Mouse (Mus musculus) liver, embryonic 13.5 days (tissue): ENCODE data around the gene Gm45213. TPM values are rescaled to one million over a fixed set of nuclear protein-coding genes. Genes with fewer than 3 reads are reported as not detected.

Source experiments
- ATAC-seq: fragments of 200-750 bp; cut with Nextera tagmentation; 2 replicates; pipeline ENCODE4 v1.8.0; 2017; ENCODE audit warnings: low read depth, mild to moderate bottlenecking, moderate number of reproducible peaks, moderate library complexity
- DNase-seq: peaks from one replicate; pipeline ENCODE4 v3.0.0; 2022
- H3K27ac ChIP-seq: fragments of 300-500 bp; sonication (generic); 2 replicates; pipeline ENCODE4 v1.5.1; 2015; ENCODE audit warnings: moderate library complexity, mild to moderate bottlenecking, inconsistent platforms
- H3K27me3 ChIP-seq: fragments of 300-500 bp; sonication (generic); 2 replicates; pipeline ENCODE4 v1.6.1; 2015; ENCODE audit warnings: mild to moderate bottlenecking, inconsistent platforms
- H3K36me3 ChIP-seq: fragments of 300-500 bp; sonication (generic); 2 replicates; pipeline ENCODE4 v1.6.1; 2015; ENCODE audit warnings: mild to moderate bottlenecking, inconsistent platforms
- H3K4me1 ChIP-seq: fragments of 300-500 bp; sonication (generic); replicated peaks from 2 replicates; pipeline ENCODE4 v1.6.1; 2015; ENCODE audit warnings: inconsistent platforms
- H3K4me2 ChIP-seq: fragments of 300-500 bp; sonication (generic); 2 replicates; pipeline ENCODE4 v1.6.1; 2015; ENCODE audit warnings: inconsistent platforms, mild to moderate bottlenecking, moderate library complexity
- H3K4me3 ChIP-seq: fragments of 300-500 bp; sonication (generic); replicated peaks from 2 replicates; pipeline ENCODE4 v1.5.1; 2015; ENCODE audit warnings: mild to moderate bottlenecking, inconsistent platforms
- H3K9ac ChIP-seq: fragments of 300-500 bp; sonication (generic); 2 replicates; pipeline ENCODE4 v1.6.1; 2015; ENCODE audit warnings: mild to moderate bottlenecking, inconsistent platforms
- H3K9me3 ChIP-seq: fragments of 300-500 bp; sonication (generic); replicated peaks from 2 replicates; pipeline ENCODE4 v1.6.1; 2016; ENCODE audit warnings: inconsistent platforms
- WGBS: fragments of 180-500 bp; shearing (Covaris S2); methylation state at CpG from one replicate; pipeline ENCODE4 v1.1.7; 2015; ENCODE audit not compliant: insufficient replicate concordance; 5-methylcytosine and 5-hydroxymethylcytosine counted together
- polyA plus RNA-seq: library from polyadenylated mRNA; unstranded; fragments of >200 nt; fragmentation: Nextera tagmentation; extraction: Ambion mirVana; gene quantifications from 2 replicates; pipeline ENCODE4 v1.2.1, GENCODE M21; 2015

The Gm45213 gene
- polyA plus RNA-seq: not detected in 2 replicates

DNA sequence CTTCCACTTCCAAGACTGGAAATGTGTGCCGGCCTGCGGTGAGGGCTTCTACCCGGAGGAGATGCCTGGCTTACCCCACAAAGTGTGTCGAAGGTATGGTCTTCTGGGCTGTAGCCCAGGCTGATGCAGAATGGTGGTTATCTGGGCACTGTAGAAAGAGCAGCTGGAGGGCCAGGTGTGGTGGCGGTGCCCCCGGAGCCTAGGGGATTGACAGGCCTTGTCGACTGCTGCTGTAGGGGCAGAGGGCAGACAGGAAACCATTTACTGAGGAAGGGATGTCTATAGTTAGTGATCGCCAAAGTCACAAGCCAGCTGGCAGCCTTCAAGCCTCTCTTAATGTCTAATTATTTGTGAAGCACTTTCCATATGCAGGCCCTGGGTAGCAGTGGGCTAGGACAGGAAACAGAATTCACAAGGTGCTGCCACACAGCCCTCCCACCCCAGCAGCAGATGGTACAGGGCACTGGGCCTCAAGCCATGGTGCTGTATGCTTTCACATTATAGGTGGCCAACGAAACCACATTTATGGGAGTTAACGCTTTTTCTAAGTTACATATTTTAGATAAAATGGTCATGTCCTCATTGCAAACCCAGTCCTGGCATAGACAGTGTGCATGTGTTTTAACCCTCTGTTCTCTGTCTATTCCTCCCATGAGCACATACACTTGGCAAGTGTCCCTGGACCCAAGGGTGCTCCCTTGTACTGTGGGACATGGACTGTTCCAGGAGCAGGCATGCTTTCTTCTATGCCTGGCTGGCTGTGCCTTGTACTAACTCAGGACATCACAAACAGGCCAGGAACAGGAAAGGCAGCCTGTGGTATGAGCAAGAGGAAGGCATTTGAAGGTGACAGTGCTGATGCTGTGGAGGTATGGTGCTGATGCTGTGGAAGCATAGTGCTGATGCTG, at the start of gene Gm45213:
Gene Gm45213, plus strand, starts transcription at position 51 of the 908 bp plus-strand sequence.
- DNase-seq: no peak
- Histone ChIP-seq H3K9me3 (no peaks in the 10 kb centered on the region), H3K27ac (no peak within 1 kb of the TSS), H3K4me1 (peaks cover 9% of the 10 kb centered on the region), H3K4me2 (no peak within 1 kb of the TSS), H3K9ac (no peak within 1 kb of the TSS), H3K36me3 (no peaks in the 10 kb centered on the region), H3K4me3 (no peak within 1 kb of the TSS), H3K27me3 (0 out of 2 replicates have a peak, but pooled peaks cover 4% of the 10 kb centered on the region)
- ATAC-seq: no peak
- WGBS: 70% methylated on average over 10 of the region's 10 CpGs

DNA sequence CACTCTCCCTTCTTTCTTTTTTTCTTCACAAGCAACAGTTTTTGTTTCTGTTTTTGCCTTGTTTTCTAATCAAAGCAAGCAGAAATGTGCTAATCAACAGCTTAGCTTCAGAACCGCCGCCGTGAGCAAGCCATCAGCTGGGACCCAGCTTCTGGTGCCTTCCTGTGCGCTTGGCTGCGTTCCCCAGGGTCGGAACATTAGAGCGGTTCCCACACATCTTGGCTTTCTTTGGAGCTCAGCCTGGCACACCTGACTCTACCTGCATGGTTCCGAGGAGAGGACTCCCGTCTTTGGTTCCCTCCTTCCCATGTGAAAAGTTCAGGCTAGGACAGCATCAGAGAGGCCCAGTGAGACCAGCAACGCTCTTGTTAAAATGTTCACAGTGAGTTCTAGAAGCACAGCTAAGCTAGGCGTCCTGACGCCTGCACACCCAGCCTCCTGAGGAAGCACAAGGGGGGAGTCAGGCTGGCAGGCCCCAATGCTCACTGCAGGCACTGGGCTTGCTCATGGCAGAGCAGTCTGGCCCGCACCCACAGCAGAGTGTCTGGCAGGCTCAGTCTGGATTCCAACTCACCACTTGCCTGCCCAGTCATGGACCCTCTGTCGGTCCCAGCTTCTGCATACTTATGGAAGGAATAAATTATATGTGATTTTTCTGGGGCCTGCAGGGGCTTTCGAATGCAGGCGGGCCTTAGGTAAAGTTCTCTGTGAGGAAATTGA, 42.2 kb upstream of the Gm45213 start:
- Histone ChIP-seq H3K9me3 (no peaks in the 10 kb centered on the region), H3K9ac (no peak overlapping the region), H3K27me3 (no peaks in the 10 kb centered on the region), H3K4me2 (no peak overlapping the region), H3K36me3 (no peaks in the 10 kb centered on the region), H3K4me1 (no peaks in the 10 kb centered on the region), H3K27ac (no peak overlapping the region), H3K4me3 (no peak overlapping the region)
- 78% methylated on average over 16 of the region's 16 CpGs for WGBS
- DNase-seq (no peak), ATAC-seq (no peak)

DNA sequence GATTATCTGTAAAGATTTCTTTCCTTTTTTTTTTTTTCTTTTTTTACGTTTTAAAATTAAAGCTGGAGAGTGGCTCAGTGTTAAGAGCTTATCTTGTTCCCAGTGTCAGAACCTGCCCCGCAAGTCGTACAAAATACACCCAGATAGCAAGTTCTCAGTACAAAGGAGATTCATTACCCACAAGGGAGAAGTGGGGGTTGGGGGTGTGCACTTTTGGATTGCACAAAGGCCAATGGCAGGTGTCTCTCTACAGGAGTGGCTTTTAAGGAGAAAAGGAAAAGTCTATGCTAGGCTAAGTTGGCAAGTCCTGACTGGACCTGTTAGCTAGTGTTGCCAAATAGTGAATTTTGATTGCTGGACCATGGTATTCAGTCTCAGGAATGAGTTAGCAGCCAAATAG, 41.6 kb upstream of the Gm45213 start:
- Histone ChIP-seq H3K4me1 (no peaks in the 10 kb centered on the region), H3K9ac (no peak overlapping the region), H3K4me2 (no peak overlapping the region), H3K4me3 (no peak overlapping the region), H3K9me3 (no peaks in the 10 kb centered on the region), H3K27ac (no peak overlapping the region), H3K27me3 (no peaks in the 10 kb centered on the region), H3K36me3 (no peaks in the 10 kb centered on the region)
- 55% methylated on average over 3 of the region's 3 CpGs for WGBS
- DNase-seq (no peak), ATAC-seq (no peak)

GRCm38 (mm10) chr7:66003447-66003846, 40.0 kb upstream of the Gm45213 start:
- H3K4me1 ChIP-seq: no peaks in the 10 kb centered on the region
- H3K4me3 ChIP-seq: no peak overlapping the region
- H3K27me3 ChIP-seq: no peaks in the 10 kb centered on the region
- no peak for DNase-seq
- no peak for ATAC-seq
- no peak overlapping the region for H3K4me2 ChIP-seq
- H3K36me3 ChIP-seq: no peaks in the 10 kb centered on the region
- H3K27ac ChIP-seq: no peak overlapping the region
- H3K9me3 ChIP-seq: no peaks in the 10 kb centered on the region
- WGBS: 59% methylated on average over 5 of the region's 5 CpGs
- H3K9ac ChIP-seq: no peak overlapping the region

DNA sequence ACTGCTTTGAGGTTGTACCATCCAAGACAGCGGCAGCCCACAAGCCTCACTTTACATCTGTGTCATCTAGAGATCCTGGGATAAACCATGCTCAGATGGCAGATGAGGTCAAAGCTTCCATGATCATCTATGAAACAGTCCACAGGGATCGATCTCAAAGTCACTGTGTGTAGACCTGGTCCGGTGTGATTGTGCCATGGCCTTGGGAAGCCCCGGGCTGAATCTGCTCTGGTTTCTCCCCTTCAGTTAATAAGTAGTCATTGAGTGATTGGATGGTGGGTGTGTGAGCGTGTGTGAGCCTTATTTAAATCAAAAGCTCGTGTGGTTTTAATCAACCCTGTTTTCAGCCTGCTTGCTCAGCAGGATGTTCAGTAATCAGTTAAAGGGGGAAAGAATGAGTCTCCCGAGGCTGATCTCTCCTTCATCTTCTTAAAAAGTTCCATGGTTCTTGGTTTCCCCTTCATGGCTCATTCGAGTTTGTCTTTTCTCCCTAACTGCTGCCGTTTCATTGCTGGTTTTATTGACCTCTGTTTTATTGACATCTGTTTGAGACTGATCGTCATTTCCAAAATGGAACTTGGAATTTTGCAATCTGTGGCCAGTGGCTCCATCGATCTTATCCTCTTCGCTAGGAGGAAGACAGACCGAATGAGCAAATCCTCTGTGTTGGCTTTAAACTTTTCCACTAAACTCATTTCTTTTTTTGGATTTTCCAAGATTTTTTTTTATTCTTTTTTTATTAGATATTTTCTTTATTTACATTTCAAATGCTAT, 39.4 kb upstream of the Gm45213 start:
- DNase-seq: no peak
- Histone ChIP-seq H3K4me3 (no peak overlapping the region), H3K9me3 (no peaks in the 10 kb centered on the region), H3K4me2 (no peak overlapping the region), H3K9ac (no peak overlapping the region), H3K4me1 (no peaks in the 10 kb centered on the region), H3K36me3 (no peaks in the 10 kb centered on the region), H3K27ac (no peak overlapping the region), H3K27me3 (no peaks in the 10 kb centered on the region)
- 61% methylated on average over 13 of the region's 13 CpGs for WGBS
- ATAC-seq: no peak

- ATAC-seq: no peak
- no peak overlapping the region for H3K4me2 ChIP-seq
Observed at GRCm38 (mm10) chr7:66005066-66005465, 38.3 kb upstream of the Gm45213 start.

GRCm38 (mm10) chr7:66008161-66008891, 35.1 kb upstream of the Gm45213 start:
- no peaks in the 10 kb centered on the region for H3K36me3 ChIP-seq
- H3K27ac ChIP-seq: no peak overlapping the region
- H3K4me3 ChIP-seq: no peak overlapping the region
- ATAC-seq (no peak), DNase-seq (no peak)
- H3K9me3 ChIP-seq: no peaks in the 10 kb centered on the region
- WGBS: 73% methylated on average over 11 of the region's 11 CpGs
- H3K4me1 ChIP-seq: no peaks in the 10 kb centered on the region
- no peak overlapping the region for H3K4me2 ChIP-seq
- H3K27me3 ChIP-seq: no peaks in the 10 kb centered on the region
- no peak overlapping the region for H3K9ac ChIP-seq

More at GRCm38 (mm10) chr7:66005066-66005465, 38.3 kb upstream of the Gm45213 start:
- H3K27ac ChIP-seq: no peak overlapping the region
- H3K9ac ChIP-seq: no peak overlapping the region
- no peak overlapping the region for H3K4me3 ChIP-seq
- no peak for DNase-seq
- WGBS: 69% methylated on average over 10 of the region's 10 CpGs
- H3K4me1 ChIP-seq: no peaks in the 10 kb centered on the region
- H3K9me3 ChIP-seq: no peaks in the 10 kb centered on the region
- no peaks in the 10 kb centered on the region for H3K27me3 ChIP-seq
- no peaks in the 10 kb centered on the region for H3K36me3 ChIP-seq

DNA sequence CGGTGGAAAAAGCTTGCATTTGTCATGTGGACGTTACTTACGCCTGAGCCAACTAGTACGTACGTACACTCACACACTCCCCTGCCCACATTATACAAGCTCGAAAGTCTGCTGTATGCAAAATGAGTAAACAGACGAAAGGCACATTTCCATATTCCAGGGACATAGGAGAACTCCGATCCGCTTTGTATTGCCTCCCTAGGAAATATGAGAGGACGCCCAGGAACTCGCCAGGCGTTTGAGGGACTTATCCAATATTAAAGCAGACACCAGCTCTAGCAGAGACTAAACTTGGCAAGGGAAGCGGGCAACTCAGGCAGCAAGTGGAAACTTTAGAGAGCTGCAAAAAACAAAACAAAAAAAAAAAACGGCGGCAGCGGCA, 34.5 kb upstream of the Gm45213 start:
- DNase-seq (no peak), ATAC-seq (no peak)
- H3K9me3 ChIP-seq: no peaks in the 10 kb centered on the region
- H3K36me3 ChIP-seq: no peaks in the 10 kb centered on the region
- no peak overlapping the region for H3K27ac ChIP-seq
- H3K4me3 ChIP-seq: no peak overlapping the region
- H3K27me3 ChIP-seq: no peaks in the 10 kb centered on the region
- H3K4me1 ChIP-seq: no peaks in the 10 kb centered on the region
- H3K4me2 ChIP-seq: no peak overlapping the region
- 76% methylated on average over 16 of the region's 16 CpGs for WGBS
- no peak overlapping the region for H3K9ac ChIP-seq

DNA sequence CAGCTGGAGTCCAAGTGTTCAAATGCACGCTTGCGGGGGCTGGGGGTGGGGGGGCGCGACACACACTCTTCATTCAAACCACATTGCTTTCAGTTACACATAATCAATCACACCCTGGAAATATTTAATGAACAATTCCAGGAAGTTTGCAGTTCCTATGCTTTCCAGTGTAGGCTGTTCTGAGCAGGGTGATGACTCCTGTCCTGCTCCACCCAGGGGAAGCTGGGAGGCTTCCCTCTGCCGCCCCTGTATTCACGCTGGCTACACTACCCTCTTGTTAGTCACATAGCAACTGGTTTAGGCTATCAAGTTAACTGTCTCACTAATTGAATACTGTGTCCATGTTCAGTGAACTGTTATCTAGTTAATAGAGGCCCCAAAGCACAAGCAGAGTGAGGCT, 32.9 kb upstream of the Gm45213 start:
- Histone ChIP-seq H3K4me2 (no peak overlapping the region), H3K9ac (no peak overlapping the region), H3K9me3 (no peaks in the 10 kb centered on the region), H3K4me1 (no peaks in the 10 kb centered on the region), H3K4me3 (no peak overlapping the region), H3K27me3 (no peaks in the 10 kb centered on the region), H3K27ac (no peak overlapping the region), H3K36me3 (no peaks in the 10 kb centered on the region)
- WGBS: 65% methylated on average over 6 of the region's 6 CpGs
- ATAC-seq (no peak), DNase-seq (no peak)

DNA sequence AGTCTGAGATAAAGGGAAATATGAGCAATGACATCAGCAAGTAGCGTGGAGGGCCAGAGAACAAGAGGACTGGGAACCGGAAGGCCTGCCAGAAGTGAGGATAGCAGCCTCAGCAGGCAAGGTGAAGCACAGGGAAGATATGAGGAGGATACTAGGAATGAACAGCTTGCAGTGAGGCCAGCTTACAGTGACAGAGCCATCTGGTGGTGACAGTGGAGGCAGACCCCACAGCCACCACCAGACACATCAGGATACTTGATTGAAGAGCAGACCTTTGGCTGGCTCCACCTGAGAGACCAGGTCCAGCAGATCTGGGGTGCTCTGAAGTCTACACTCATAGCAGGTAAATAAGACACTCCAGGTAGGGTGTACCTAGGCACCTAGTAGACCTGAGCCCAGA, 15.7 kb upstream of the Gm45213 start:
- H3K4me2 ChIP-seq: no peak overlapping the region
- no peak for ATAC-seq
- no peak overlapping the region for H3K4me3 ChIP-seq
- no peaks in the 10 kb centered on the region for H3K36me3 ChIP-seq
- H3K9ac ChIP-seq: no peak overlapping the region
- DNase-seq: no peak
- H3K4me1 ChIP-seq: no peaks in the 10 kb centered on the region
- 73% methylated on average over 2 of the region's 2 CpGs for WGBS
- H3K9me3 ChIP-seq: no peaks in the 10 kb centered on the region
- H3K27ac ChIP-seq: no peak overlapping the region
- no peaks in the 10 kb centered on the region for H3K27me3 ChIP-seq
